Mouse (Mus musculus): ENCODE measurements at regions not wholly inside any gene's neighbourhood (a gene's known extent, or its start where the extent isn't known, plus 50 kb on each side); places are given as distances from the start of the nearest gene placed in this dataset.

DNA sequence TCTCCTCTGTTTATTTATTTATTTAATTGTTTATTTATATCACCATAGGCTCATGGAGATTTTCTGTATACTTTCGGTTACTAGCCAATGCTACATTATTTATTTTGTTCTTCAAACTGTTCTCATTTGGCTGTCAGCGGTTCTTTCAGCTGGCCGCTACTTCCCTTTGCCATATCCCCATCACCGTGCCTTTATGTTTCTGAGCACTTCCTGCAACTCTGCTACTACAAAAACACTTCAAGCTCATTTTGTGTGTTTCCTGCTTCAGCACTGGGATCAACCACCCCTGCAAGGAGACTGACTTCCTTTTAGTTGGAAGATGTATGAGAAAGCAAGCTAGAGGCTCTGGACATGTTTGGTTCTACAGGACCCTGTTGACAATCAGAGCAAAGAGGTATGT lies 66.7 kb upstream of the Pja1 start:
- TF ChIP-seq CTCF (IDR thresholded peaks at IDR 0.05; ENCODE audit: extremely low read depth, insufficient read depth, insufficient read length, insufficient replicate concordance) = no peak
- TF ChIP-seq POLR2A (IDR thresholded peaks at IDR 0.05; ENCODE audit: low read depth, low read length) = no peak

Data from spleen, adult 2 months (tissue).